Mouse (Mus musculus) spleen, adult 2 months (tissue): ENCODE data around the gene Ano9.

ENCODE experiments used
- CTCF ChIP-seq: fragments of 200-500 bp; IDR thresholded peaks from 2 replicates; pipeline ENCODE4 v1.5.1; 2011; ENCODE audit warnings: mild to moderate bottlenecking, inconsistent platforms; ENCODE audit not compliant: insufficient read depth, insufficient read length, insufficient replicate concordance; ENCODE audit errors: extremely low read depth
- POLR2A ChIP-seq: fragments of 200-500 bp; IDR thresholded peaks from 2 replicates; pipeline ENCODE4 v1.6.1; 2011; ENCODE audit warnings: low read depth, low read length, inconsistent platforms

DNA sequence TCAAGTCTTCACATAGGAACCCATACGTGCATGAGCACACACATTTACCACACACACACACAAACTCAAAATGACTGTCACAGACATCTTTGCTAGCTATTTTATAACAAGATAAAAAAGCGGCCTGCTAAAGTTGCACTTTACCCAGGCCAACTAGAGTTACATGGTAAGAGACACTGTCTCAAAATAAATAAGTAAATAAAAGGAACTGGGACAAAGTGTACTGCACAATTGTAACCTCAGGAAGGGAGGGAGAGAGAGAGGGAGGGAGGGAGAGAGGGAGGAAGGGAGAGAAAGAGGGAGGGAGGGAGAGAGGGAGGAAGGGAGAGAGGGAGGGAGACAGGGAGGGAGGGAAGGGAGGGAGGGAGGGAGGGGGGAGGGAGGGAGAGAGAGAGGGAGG lies 65.2 kb downstream of the Ano9 start:
- TF ChIP-seq CTCF (no peak), POLR2A (no peak)
